Mouse (Mus musculus): ENCODE data around the gene Sept12.

The Sept12 gene

GRCm38 (mm10) chr16:4937351-4938190 lies 60.1 kb downstream of the Sept12 start:
- DNase-seq (ENCODE audit: low spot score) = no peak
